Mouse (Mus musculus): ENCODE data around the gene Trub1.

The Trub1 gene

DNA sequence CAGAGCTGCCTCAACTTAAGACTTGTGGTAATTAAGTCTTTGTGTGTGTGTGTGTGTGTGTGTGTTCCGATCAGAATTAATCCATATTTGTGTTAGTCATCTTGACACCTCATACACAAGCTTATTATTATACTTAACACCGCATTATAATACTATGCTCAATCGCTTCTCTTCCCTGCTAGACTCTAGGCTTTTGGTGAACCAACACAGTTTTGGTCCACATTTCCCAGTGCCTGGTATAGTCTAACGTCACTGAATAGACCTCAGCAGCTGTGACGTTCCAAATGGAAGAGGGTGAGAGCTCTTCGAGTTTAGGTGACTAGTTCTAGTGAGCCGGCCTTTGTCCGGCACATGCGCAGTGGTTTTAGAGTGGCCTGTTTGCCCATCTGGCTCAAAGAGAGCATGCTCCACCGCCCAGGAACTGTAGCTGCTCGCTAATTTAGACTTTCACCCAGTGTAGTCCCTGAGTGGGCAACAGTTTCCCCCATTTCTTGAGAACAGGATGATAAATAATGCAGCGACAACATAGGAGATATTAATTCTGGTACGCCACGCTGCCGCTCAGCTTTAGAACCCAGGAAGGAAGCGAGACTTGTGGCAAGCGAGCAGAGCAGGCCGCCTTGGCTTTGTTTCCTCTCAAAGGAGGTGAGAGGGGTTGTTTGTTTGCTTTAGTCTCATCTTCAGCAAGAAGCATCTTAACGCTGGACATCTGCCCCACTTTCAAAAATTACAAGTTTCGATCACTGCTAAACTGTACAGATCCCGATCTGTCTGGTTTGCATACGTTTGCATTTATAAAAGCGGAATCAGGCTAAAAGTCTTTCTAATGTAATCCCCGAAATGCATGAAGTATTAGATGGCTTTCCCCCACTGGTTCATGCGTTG is 52.6 kb downstream of the Trub1 start:
- Histone ChIP-seq H3K27me3 (ENCODE audit: insufficient read depth, low read length) (0 out of 2 replicates have a peak, but pooled peaks cover 6% of the 10 kb centered on the region), H3K4me1 (replicated peaks; ENCODE audit: low read depth, low read length) (no peaks in the 10 kb centered on the region), H3K4me3 (replicated peaks; ENCODE audit: low read length) (no peak overlapping the region), H3K9me3 (ENCODE audit: low read length) (peaks cover 16% of the 10 kb centered on the region), H3K36me3 (ENCODE audit: insufficient read depth, low read length) (no peaks in the 10 kb centered on the region)
- TF ChIP-seq CTCF (conservative IDR thresholded peaks at IDR 0.05; ENCODE audit: low read length) (no peak), POU5F1 (IDR thresholded peaks at IDR 0.05; ENCODE audit: borderline replicate concordance, low read length) (no peak), NANOG (IDR thresholded peaks at IDR 0.05; ENCODE audit: borderline replicate concordance, low read length) (no peak)

DNA sequence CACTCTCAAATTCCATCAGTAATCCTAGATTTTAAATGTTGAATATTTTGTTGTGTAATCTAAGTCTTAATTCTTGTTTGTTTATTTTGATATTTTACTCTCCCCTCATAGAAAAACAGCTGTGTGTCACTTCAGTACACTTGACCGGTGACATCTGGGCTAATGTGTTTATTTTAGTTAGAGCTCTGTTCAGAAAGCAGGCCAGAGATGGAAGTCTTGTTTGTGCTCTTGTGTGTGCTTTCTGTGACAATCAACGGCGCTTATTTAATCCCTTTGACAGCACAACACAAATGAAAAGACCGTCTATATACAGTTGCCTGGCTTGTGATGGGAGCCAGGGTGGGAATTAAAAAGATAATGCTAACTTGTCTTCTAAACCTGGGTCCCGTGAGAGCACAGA is 53.9 kb downstream of the Trub1 start:
- Histone ChIP-seq H3K27me3 (ENCODE audit: insufficient read depth, low read length) (peaks cover 6% of the 10 kb centered on the region; the same call in 1 of the 2 replicates), H3K36me3 (ENCODE audit: insufficient read depth, low read length) (no peaks in the 10 kb centered on the region), H3K9me3 (ENCODE audit: low read length) (peaks cover 18% of the 10 kb centered on the region), H3K4me1 (replicated peaks; ENCODE audit: low read depth, low read length) (no peaks in the 10 kb centered on the region), H3K4me3 (replicated peaks; ENCODE audit: low read length) (no peak overlapping the region)
- TF ChIP-seq POU5F1 (IDR thresholded peaks at IDR 0.05; ENCODE audit: borderline replicate concordance, low read length) (no peak), NANOG (IDR thresholded peaks at IDR 0.05; ENCODE audit: borderline replicate concordance, low read length) (no peak), CTCF (conservative IDR thresholded peaks at IDR 0.05; ENCODE audit: low read length) (no peak)

DNA sequence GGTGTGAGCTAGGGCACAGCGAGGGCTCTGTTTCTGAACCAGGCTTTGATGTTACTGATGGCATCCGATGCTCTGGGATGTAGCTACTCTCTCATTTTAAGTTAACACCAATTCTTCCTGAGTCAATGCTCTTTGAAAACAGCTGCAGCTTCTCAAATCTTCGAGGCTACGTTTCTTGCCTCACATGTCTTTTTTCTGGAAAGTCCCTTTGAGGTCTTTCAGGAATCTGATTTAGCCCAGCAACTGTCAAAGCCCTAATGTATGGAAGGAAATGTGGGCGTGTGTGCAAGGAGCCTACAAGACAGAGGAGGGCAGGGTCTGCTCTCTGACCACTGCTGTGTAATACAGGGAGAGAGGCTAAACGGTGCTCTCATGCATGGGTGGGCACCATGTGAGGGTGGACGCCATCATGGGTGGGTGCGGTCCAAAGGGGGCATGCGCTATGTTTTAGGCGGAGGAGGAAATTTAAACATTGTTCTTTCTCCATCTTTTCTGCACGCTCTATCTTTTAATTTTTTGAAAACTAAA is 55.6 kb downstream of the Trub1 start:
- TF ChIP-seq CTCF (conservative IDR thresholded peaks at IDR 0.05; ENCODE audit: low read length) (no peak), NANOG (IDR thresholded peaks at IDR 0.05; ENCODE audit: borderline replicate concordance, low read length) (no peak), POU5F1 (IDR thresholded peaks at IDR 0.05; ENCODE audit: borderline replicate concordance, low read length) (no peak)
- no peak overlapping the region for H3K4me3 ChIP-seq (replicated peaks; ENCODE audit: low read length)
- H3K36me3 ChIP-seq (ENCODE audit: insufficient read depth, low read length) = no peaks in the 10 kb centered on the region
- H3K9me3 ChIP-seq (ENCODE audit: low read length) = peaks cover 18% of the 10 kb centered on the region
- no peaks in the 10 kb centered on the region for H3K4me1 ChIP-seq (replicated peaks; ENCODE audit: low read depth, low read length)
- peaks cover 11% of the 10 kb centered on the region for H3K27me3 ChIP-seq (ENCODE audit: insufficient read depth, low read length)

DNA sequence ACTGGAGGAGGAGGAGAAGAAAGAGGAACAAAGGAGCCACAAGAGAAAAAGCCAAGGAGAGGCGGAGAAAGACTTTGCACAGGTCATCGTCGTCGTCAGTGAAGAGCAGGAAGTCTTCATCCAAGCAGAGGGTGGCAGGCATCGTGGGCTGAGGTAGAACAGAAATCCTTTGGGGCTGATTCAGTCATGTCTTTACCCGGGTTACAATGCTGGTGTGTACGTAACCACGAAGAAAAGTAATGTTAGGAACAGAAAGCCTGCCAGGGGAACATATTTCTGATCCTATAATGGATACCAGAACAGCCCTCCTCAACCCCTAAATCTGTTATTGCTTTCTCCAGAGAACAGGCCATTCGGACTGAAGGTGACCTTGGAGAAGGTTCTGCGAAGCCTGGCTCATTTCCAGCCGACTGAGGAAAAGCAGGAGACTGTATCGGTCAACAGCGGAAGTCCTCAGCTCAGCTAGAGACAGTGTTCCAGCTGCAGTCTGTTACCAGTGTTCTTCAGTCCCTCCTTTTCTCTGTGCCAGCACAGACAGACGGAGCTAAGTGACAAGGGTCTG is 57.1 kb downstream of the Trub1 start:
- Histone ChIP-seq H3K36me3 (ENCODE audit: insufficient read depth, low read length) (no peaks in the 10 kb centered on the region), H3K4me3 (replicated peaks; ENCODE audit: low read length) (no peak overlapping the region), H3K4me1 (replicated peaks; ENCODE audit: low read depth, low read length) (no peaks in the 10 kb centered on the region), H3K27me3 (ENCODE audit: insufficient read depth, low read length) (peaks cover 11% of the 10 kb centered on the region), H3K9me3 (ENCODE audit: low read length) (peaks cover 18% of the 10 kb centered on the region)
- TF ChIP-seq NANOG (IDR thresholded peaks at IDR 0.05; ENCODE audit: borderline replicate concordance, low read length) = no peak
- TF ChIP-seq CTCF (conservative IDR thresholded peaks at IDR 0.05; ENCODE audit: low read length) = no peak
- no peak for TF ChIP-seq POU5F1 (IDR thresholded peaks at IDR 0.05; ENCODE audit: borderline replicate concordance, low read length)

DNA sequence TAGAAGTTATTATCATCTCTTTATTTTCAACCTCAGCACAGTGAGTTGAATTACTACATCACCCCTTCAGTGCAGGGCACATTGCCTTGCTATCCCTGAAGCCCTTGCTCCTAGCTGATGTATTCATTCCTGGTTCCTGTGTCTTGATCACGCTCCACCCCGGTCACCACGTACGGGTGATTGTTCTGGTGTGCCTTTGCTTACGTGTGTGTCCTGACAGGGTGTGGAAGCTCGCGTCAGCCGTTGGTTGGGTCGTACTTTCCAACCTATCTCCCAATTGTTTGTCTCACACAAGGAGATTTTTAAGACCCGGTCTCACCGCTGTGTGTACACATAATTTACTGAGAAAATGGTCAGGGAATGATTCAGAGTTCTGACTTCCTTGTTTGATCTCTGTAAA is 58.1 kb downstream of the Trub1 start:
- Histone ChIP-seq H3K4me1 (replicated peaks; ENCODE audit: low read depth, low read length) (no peaks in the 10 kb centered on the region), H3K9me3 (ENCODE audit: low read length) (peaks cover 18% of the 10 kb centered on the region)
- TF ChIP-seq NANOG (IDR thresholded peaks at IDR 0.05; ENCODE audit: borderline replicate concordance, low read length) (no peak), POU5F1 (IDR thresholded peaks at IDR 0.05; ENCODE audit: borderline replicate concordance, low read length) (no peak), CTCF (conservative IDR thresholded peaks at IDR 0.05; ENCODE audit: low read length) (no peak)

DNA sequence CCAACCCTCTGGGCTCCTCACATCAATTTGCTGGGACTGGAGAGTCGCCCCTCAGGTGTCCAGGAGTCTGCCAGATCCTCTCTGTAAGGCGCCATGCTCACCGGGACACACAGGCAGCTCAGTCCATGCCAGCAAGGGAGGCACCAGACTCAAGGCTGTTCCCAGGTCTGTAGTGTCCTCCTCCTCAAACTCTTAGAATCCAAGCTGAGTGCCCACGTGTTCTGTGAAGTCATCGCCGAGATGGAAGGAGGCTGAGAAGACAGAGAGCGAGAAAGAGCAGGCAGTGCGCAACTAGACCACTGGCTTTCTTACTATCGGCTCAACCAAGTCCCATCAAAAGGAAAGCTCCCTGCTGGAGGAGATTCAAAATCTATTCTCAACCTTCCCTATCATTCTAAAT is 60.4 kb downstream of the Trub1 start:
- Histone ChIP-seq H3K4me1 (replicated peaks; ENCODE audit: low read depth, low read length) (no peaks in the 10 kb centered on the region), H3K27me3 (ENCODE audit: insufficient read depth, low read length) (peaks cover 10% of the 10 kb centered on the region), H3K9me3 (ENCODE audit: low read length) (peaks cover 18% of the 10 kb centered on the region), H3K36me3 (ENCODE audit: insufficient read depth, low read length) (no peaks in the 10 kb centered on the region), H3K4me3 (replicated peaks; ENCODE audit: low read length) (no peak overlapping the region)
- TF ChIP-seq NANOG (IDR thresholded peaks at IDR 0.05; ENCODE audit: borderline replicate concordance, low read length) (no peak), POU5F1 (IDR thresholded peaks at IDR 0.05; ENCODE audit: borderline replicate concordance, low read length) (no peak), CTCF (conservative IDR thresholded peaks at IDR 0.05; ENCODE audit: low read length) (no peak)

More for the DNA sequence above, 58.1 kb downstream of the Trub1 start:
- Histone ChIP-seq H3K27me3 (ENCODE audit: insufficient read depth, low read length) (peaks cover 11% of the 10 kb centered on the region), H3K36me3 (ENCODE audit: insufficient read depth, low read length) (no peaks in the 10 kb centered on the region), H3K4me3 (replicated peaks; ENCODE audit: low read length) (no peak overlapping the region)

DNA sequence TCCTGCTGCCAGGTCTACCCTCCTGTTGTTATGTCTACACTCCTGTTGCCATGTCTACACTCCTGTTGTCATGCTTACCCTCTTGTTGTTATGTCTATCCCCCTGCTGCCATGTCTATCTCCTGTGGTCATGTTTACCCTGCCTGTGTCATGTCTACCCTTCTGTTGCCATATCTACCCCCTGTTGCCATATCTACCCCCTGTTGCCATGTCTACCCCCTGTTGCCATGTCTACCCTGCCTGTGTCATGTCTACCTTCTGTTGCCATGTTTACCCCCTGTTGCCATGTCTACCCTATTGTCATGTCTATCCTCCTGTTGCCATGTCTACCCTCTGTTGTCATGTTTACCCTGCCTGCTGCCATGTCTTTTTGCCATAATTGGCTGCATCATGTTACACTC is 69.0 kb downstream of the Trub1 start:
- Histone ChIP-seq H3K4me3 (replicated peaks; ENCODE audit: low read length) (no peak overlapping the region), H3K9me3 (ENCODE audit: low read length) (no peaks in the 10 kb centered on the region), H3K27me3 (ENCODE audit: insufficient read depth, low read length) (peaks cover 40% of the 10 kb centered on the region), H3K36me3 (ENCODE audit: insufficient read depth, low read length) (no peaks in the 10 kb centered on the region), H3K4me1 (replicated peaks; ENCODE audit: low read depth, low read length) (peaks cover 13% of the 10 kb centered on the region)
- TF ChIP-seq NANOG (IDR thresholded peaks at IDR 0.05; ENCODE audit: borderline replicate concordance, low read length) (no peak), POU5F1 (IDR thresholded peaks at IDR 0.05; ENCODE audit: borderline replicate concordance, low read length) (no peak), CTCF (conservative IDR thresholded peaks at IDR 0.05; ENCODE audit: low read length) (no peak)

DNA sequence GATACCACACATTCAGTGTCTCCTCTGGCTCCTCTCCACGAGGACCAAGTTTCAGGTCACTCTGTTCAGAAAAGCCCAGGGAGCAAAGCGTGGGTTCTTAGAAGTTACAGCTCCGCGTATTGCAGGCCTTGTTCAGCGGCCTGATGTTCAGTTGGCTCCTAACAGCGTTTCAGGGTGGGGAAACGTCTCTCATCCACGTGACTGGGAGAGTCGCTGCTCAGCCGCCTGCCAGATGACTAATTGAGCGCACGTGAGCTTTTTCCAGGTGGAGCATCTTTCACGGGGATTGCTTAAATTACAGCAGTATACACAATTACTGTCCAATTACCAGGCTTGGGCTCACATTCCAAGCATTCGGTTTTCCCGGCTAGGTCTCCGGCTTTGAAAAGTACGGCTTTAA is 70.7 kb downstream of the Trub1 start:
- Histone ChIP-seq H3K36me3 (ENCODE audit: insufficient read depth, low read length) (no peaks in the 10 kb centered on the region), H3K4me3 (replicated peaks; ENCODE audit: low read length) (no peak overlapping the region), H3K9me3 (ENCODE audit: low read length) (no peaks in the 10 kb centered on the region), H3K27me3 (ENCODE audit: insufficient read depth, low read length) (peaks cover 45% of the 10 kb centered on the region), H3K4me1 (replicated peaks; ENCODE audit: low read depth, low read length) (peaks cover 13% of the 10 kb centered on the region)
- TF ChIP-seq NANOG (IDR thresholded peaks at IDR 0.05; ENCODE audit: borderline replicate concordance, low read length) (no peak), POU5F1 (IDR thresholded peaks at IDR 0.05; ENCODE audit: borderline replicate concordance, low read length) (no peak), CTCF (conservative IDR thresholded peaks at IDR 0.05; ENCODE audit: low read length) (no peak)
